Mouse (Mus musculus) thymus, adult 2 months (tissue): ENCODE measurements around the gene Gstt2. TPM values are rescaled to one million over a fixed set of nuclear protein-coding genes. Genes with fewer than 3 reads are reported as not detected.

Experiments
- DNase-seq: peaks from one replicate; pipeline ENCODE4 v3.0.0; 2021
- H3K27ac ChIP-seq: fragments of 200-500 bp; 2 replicates; pipeline ENCODE4 v1.5.1; 2012; ENCODE audit warnings: low read length, control low read depth; ENCODE audit not compliant: control insufficient read depth, insufficient read depth
- H3K27me3 ChIP-seq: fragments of 200-500 bp; 2 replicates; pipeline ENCODE4 v1.6.1; 2012; ENCODE audit warnings: mild to moderate bottlenecking, low read length, moderate library complexity, mixed read lengths; ENCODE audit not compliant: control insufficient read depth, insufficient read depth
- H3K36me3 ChIP-seq: fragments of 200-500 bp; 2 replicates; pipeline ENCODE4 v1.6.1; 2012; ENCODE audit warnings: mild to moderate bottlenecking, low read length, moderate library complexity; ENCODE audit not compliant: control insufficient read depth, insufficient read depth
- H3K4me1 ChIP-seq: fragments of 200-500 bp; replicated peaks from 2 replicates; pipeline ENCODE4 v1.6.1; 2012; ENCODE audit warnings: low read length; ENCODE audit not compliant: control insufficient read depth, insufficient read depth
- H3K4me3 ChIP-seq: fragments of 200-500 bp; 2 replicates; pipeline ENCODE4 v1.5.1; 2012; ENCODE audit warnings: mild to moderate bottlenecking, low read length, control low read depth, moderate library complexity; ENCODE audit not compliant: control insufficient read depth, insufficient read depth
- CTCF ChIP-seq: fragments of 200-500 bp; IDR thresholded peaks from 2 replicates; pipeline ENCODE4 v1.5.1; 2012; ENCODE audit warnings: mild to moderate bottlenecking, control low read depth, low read length, moderate library complexity, borderline replicate concordance; ENCODE audit not compliant: control insufficient read depth, poor library complexity, insufficient read depth; ENCODE audit errors: extremely low read depth
- POLR2A ChIP-seq: fragments of 200-500 bp; IDR thresholded peaks from 2 replicates; pipeline ENCODE4 v1.6.1; 2012; ENCODE audit warnings: mild to moderate bottlenecking, low read length, control low read depth, moderate library complexity; ENCODE audit not compliant: control insufficient read depth, poor library complexity, insufficient read depth; ENCODE audit errors: extremely low read depth
- WGBS: fragments of 180-500 bp; shearing (Covaris S2); methylation state at CpG from one replicate; pipeline ENCODE4 v1.1.7; 2018; 5-methylcytosine and 5-hydroxymethylcytosine counted together
- polyA plus RNA-seq: library from polyadenylated mRNA; depleted of rRNA; stranded (reverse); fragments of >200 nt; gene quantifications from 2 replicates; pipeline ENCODE4 v1.2.3, GENCODE M21; 2012

The Gstt2 gene
- polyA plus RNA-seq, 1 experiment, result 216 TPM

- no peaks in the 10 kb centered on the region for H3K4me1 ChIP-seq
- no peak overlapping the region for H3K27ac ChIP-seq
- WGBS, result 90% methylated on average over 3 of the region's 3 CpGs
- H3K36me3 ChIP-seq, result no peaks in the 10 kb centered on the region
- no peak for TF ChIP-seq POLR2A
- no peaks in the 10 kb centered on the region for H3K27me3 ChIP-seq
- H3K4me3 ChIP-seq, result no peak overlapping the region
- no peak for DNase-seq
These were observed 41.6 kb upstream of the Gstt2 start for GRCm38 (mm10) chr10:75878836-75879235.

GRCm38 (mm10) chr10:75873543-75874170 is 36.4 kb upstream of the Gstt2 start:
- Histone ChIP-seq H3K27ac (no peak overlapping the region), H3K27me3 (no peaks in the 10 kb centered on the region), H3K36me3 (no peaks in the 10 kb centered on the region), H3K4me3 (no peak overlapping the region), H3K4me1 (peaks cover 4% of the 10 kb centered on the region)
- DNase-seq, result no peak
- WGBS, result 86% methylated on average over 10 of the region's 10 CpGs
- no peak for TF ChIP-seq POLR2A
- TF ChIP-seq CTCF, result no peak

- no peak for TF ChIP-seq CTCF
- TF ChIP-seq POLR2A, result no peak
- Histone ChIP-seq H3K4me3 (peak overlapping the region; percentile 23), H3K27me3 (no peaks in the 10 kb centered on the region), H3K4me1 (peaks cover 4% of the 10 kb centered on the region), H3K27ac (no peak overlapping the region), H3K36me3 (no peaks in the 10 kb centered on the region)
- WGBS, result 12% methylated on average over 11 of the region's 11 CpGs
- DNase-seq, result no peak
These were observed 35.8 kb upstream of the Gstt2 start for GRCm38 (mm10) chr10:75872915-75873542.

GRCm38 (mm10) chr10:75872025-75872914 is 35.0 kb upstream of the Gstt2 start:
- WGBS, result 50% methylated on average over 10 of the region's 10 CpGs
- H3K27ac ChIP-seq, result no peak overlapping the region
- no peaks in the 10 kb centered on the region for H3K27me3 ChIP-seq
- no peak for TF ChIP-seq POLR2A
- no peak for TF ChIP-seq CTCF
- no peaks in the 10 kb centered on the region for H3K36me3 ChIP-seq
- H3K4me3 ChIP-seq, result peak overlapping the region; percentile 23; the same call in 1 of the 2 replicates
- peaks cover 4% of the 10 kb centered on the region for H3K4me1 ChIP-seq
- no peak for DNase-seq

- Histone ChIP-seq H3K36me3 (no peaks in the 10 kb centered on the region), H3K4me3 (no peak overlapping the region), H3K27me3 (no peaks in the 10 kb centered on the region), H3K4me1 (peaks cover 10% of the 10 kb centered on the region), H3K27ac (no peak overlapping the region)
- DNase-seq, result no peak
- TF ChIP-seq CTCF, result no peak
- TF ChIP-seq POLR2A, result no peak
- 85% methylated on average over 5 of the region's 5 CpGs for WGBS
These were observed 24.4 kb upstream of the Gstt2 start for GRCm38 (mm10) chr10:75861587-75861986.

GRCm38 (mm10) chr10:75860746-75861145 is 23.5 kb upstream of the Gstt2 start:
- Histone ChIP-seq H3K27me3 (no peaks in the 10 kb centered on the region), H3K27ac (no peak overlapping the region), H3K4me1 (peaks cover 10% of the 10 kb centered on the region), H3K4me3 (no peak overlapping the region), H3K36me3 (no peaks in the 10 kb centered on the region)
- 78% methylated on average over 7 of the region's 7 CpGs for WGBS
- no peak for DNase-seq
- no peak for TF ChIP-seq POLR2A
- no peak for TF ChIP-seq CTCF
